Mouse (Mus musculus): ENCODE results near the gene Ikzf3.

DNA sequence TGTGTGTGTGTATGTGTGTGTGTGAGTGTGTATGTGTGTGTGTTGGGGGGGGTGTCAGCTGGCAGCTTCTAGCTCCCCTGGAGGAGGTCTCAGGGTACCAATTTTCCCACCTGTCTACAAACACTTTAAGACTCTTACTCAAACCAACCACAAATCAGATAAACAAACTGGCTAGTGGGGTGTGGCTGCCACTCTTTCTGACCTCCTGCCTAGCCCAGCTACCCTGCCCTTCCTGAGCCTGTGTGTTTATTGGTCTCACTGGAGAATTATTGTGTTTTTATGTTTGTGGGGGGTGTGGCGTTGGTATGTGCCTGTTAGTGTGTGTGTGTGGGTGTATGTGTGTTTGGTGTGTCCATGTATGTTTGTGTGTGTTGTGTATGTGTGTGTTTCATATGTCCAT lies 128.8 kb downstream of the Ikzf3 start:
- TF ChIP-seq CTCF (IDR thresholded peaks at IDR 0.05; ENCODE audit: insufficient read depth, low read length) = no peak
- no peak for TF ChIP-seq POLR2A (IDR thresholded peaks at IDR 0.05; ENCODE audit: borderline replicate concordance, extremely low read depth, low read depth, low read length)

Measured in lung, adult 2 months (tissue).